ENCODE assay signal across 8 mouse cellular contexts in genomic region chr7:127840886-127841285, GRCm38 (mm10). TPM values are rescaled to one million over a fixed set of nuclear protein-coding genes. Genes with fewer than 3 reads are reported as not detected.
DNase-seq lines count a peak whose midpoint lies in the region; ATAC-seq and TF ChIP-seq lines count a peak whose summit lies in the region.

No protein-coding gene starts in this region.

- WGBS in heart, embryonic 12.5 days = 3% methylated on average over 15 of the region's 15 CpGs
- 2% methylated on average over 15 of the region's 15 CpGs for WGBS in bone marrow, adult 2 months
- WGBS in hindbrain, embryonic 12.5 days = 3% methylated on average over 15 of the region's 15 CpGs
- WGBS in limb, embryonic 14.5 days = 4% methylated on average over 15 of the region's 15 CpGs
- WGBS in midbrain, postnatal 0 days = 2% methylated on average over 15 of the region's 15 CpGs

- peak; percentile 23; the same call in 1 of the 2 replicates for ATAC-seq in heart, embryonic 12.5 days (ENCODE audit: insufficient number of reproducible peaks, low FRiP score)
- ATAC-seq in erythroblast, adult 5-6 weeks (replicated peaks; ENCODE audit: low FRiP score, poor library complexity, severe bottlenecking) = peak; percentile 56
- peak; percentile 36 for ATAC-seq in hindbrain, embryonic 12.5 days (ENCODE audit: low FRiP score)
- peak; percentile 6 for ATAC-seq in limb, embryonic 14.5 days (ENCODE audit: low FRiP score, low read depth)
- peak; percentile 20; the same call in 1 of the 2 replicates for ATAC-seq in midbrain, postnatal 0 days (ENCODE audit: low FRiP score)

- peaks cover 23% of the 10 kb centered on the region for H3K36me3 ChIP-seq in heart, embryonic 12.5 days
- 0 out of 2 replicates have a peak, but pooled peaks cover 3% of the 10 kb centered on the region for H3K36me3 ChIP-seq in hindbrain, embryonic 12.5 days
- H3K36me3 ChIP-seq in limb, embryonic 14.5 days (ENCODE audit: control insufficient read depth, insufficient read depth, low read length) = peaks cover 20% of the 10 kb centered on the region; the same call in 1 of the 2 replicates
- peaks cover 8% of the 10 kb centered on the region; the same call in 1 of the 2 replicates for H3K36me3 ChIP-seq in midbrain, postnatal 0 days (ENCODE audit: insufficient read depth, low read length)
- no peaks in the 10 kb centered on the region for H3K36me3 ChIP-seq in testis, adult 2 months (ENCODE audit: control insufficient read depth, insufficient read depth, low read length)

- TF ChIP-seq CTCF in bone marrow, adult 2 months (IDR thresholded peaks at IDR 0.05; ENCODE audit: control insufficient read depth, insufficient read depth, low read length) = no peak
- no peak for TF ChIP-seq CTCF in midbrain, postnatal 0 days (IDR thresholded peaks at IDR 0.05)
- TF ChIP-seq CTCF in testis, adult 2 months (IDR thresholded peaks at IDR 0.05; ENCODE audit: control insufficient read depth, insufficient read depth, insufficient replicate concordance, low read depth, low read length) = no peak

- no peak for DNase-seq in heart, postnatal 10 days
- DNase-seq in limb, embryonic 14.5 days (ENCODE audit: low spot score) = no peak
- peak; percentile 14 for DNase-seq in midbrain, postnatal 0 days (ENCODE audit: low spot score)

- H3K4me2 ChIP-seq in heart, embryonic 12.5 days = peak overlapping the region; percentile 83
- peak overlapping the region; percentile 99 for H3K4me2 ChIP-seq in hindbrain, embryonic 12.5 days (replicated peaks)
- peak overlapping the region; percentile 93 for H3K4me2 ChIP-seq in limb, embryonic 14.5 days (replicated peaks; ENCODE audit: low read depth, low read length, severe bottlenecking)
- peak overlapping the region; percentile 95 for H3K4me2 ChIP-seq in midbrain, postnatal 0 days (ENCODE audit: low read depth, low read length, poor library complexity, severe bottlenecking)

- no peaks in the 10 kb centered on the region for H3K27me3 ChIP-seq in heart, embryonic 12.5 days (replicated peaks)
- no peaks in the 10 kb centered on the region; the same call in 1 of the 2 replicates for H3K27me3 ChIP-seq in hindbrain, embryonic 12.5 days
- H3K27me3 ChIP-seq in limb, embryonic 14.5 days (ENCODE audit: control insufficient read depth, insufficient read depth, low read length) = no peaks in the 10 kb centered on the region
- H3K27me3 ChIP-seq in midbrain, postnatal 0 days (ENCODE audit: insufficient read depth, low read length) = no peaks in the 10 kb centered on the region
- no peaks in the 10 kb centered on the region for H3K27me3 ChIP-seq in testis, adult 2 months (ENCODE audit: control insufficient read depth, insufficient read depth, low read length)

- intact Hi-C loops in heart, postnatal 10 days (cut with DNase I) = loop anchor here (2.0 to 5.0 kb wide), 2 partner anchors 40 to 64 kb away; partner anchors contain the start of genes Hsd3b7 and Setd1a

- no peak; the same call in 1 of the 2 replicates for TF ChIP-seq POLR2A in bone marrow, adult 2 months (IDR thresholded peaks at IDR 0.05; ENCODE audit: borderline replicate concordance, control insufficient read depth, low read depth, low read length)
- no peak for TF ChIP-seq POLR2A in limb, embryonic 14.5 days (IDR thresholded peaks at IDR 0.05; ENCODE audit: borderline replicate concordance, extremely low read depth, insufficient read depth, insufficient read length)
- TF ChIP-seq POLR2A in testis, adult 2 months (IDR thresholded peaks at IDR 0.05; ENCODE audit: control insufficient read depth, low read depth, low read length) = no peak

- H3K4me3 ChIP-seq in heart, embryonic 12.5 days = peak overlapping the region; percentile 89
- peak overlapping the region; percentile 89 for H3K4me3 ChIP-seq in bone marrow, adult 2 months (replicated peaks; ENCODE audit: control insufficient read depth, low read depth, low read length)
- peak overlapping the region; percentile 54 for H3K4me3 ChIP-seq in hindbrain, embryonic 12.5 days
- H3K4me3 ChIP-seq in limb, embryonic 14.5 days (replicated peaks; ENCODE audit: low read length) = peak overlapping the region; percentile 75
- peak overlapping the region; percentile 74 for H3K4me3 ChIP-seq in midbrain, postnatal 0 days (ENCODE audit: low read depth, low read length)
- peak overlapping the region; percentile 93 for H3K4me3 ChIP-seq in testis, adult 2 months (ENCODE audit: control insufficient read depth, low read depth, low read length)

- H3K9ac ChIP-seq in heart, embryonic 12.5 days = peak overlapping the region; percentile 89
- H3K9ac ChIP-seq in hindbrain, embryonic 12.5 days = peak overlapping the region; percentile 62
- H3K9ac ChIP-seq in limb, embryonic 14.5 days (ENCODE audit: low read depth, low read length, severe bottlenecking) = peak overlapping the region; percentile 69
- H3K9ac ChIP-seq in midbrain, postnatal 0 days (replicated peaks; ENCODE audit: low read length, poor library complexity, severe bottlenecking) = peak overlapping the region; percentile 68

- H3K9me3 ChIP-seq in heart, embryonic 12.5 days (replicated peaks) = no peaks in the 10 kb centered on the region
- H3K9me3 ChIP-seq in hindbrain, embryonic 12.5 days (replicated peaks) = no peaks in the 10 kb centered on the region
- H3K9me3 ChIP-seq in limb, embryonic 14.5 days (ENCODE audit: control insufficient read depth, low read length) = no peaks in the 10 kb centered on the region
- no peaks in the 10 kb centered on the region for H3K9me3 ChIP-seq in midbrain, postnatal 0 days (ENCODE audit: low read length)

- peaks cover 11% of the 10 kb centered on the region for H3K4me1 ChIP-seq in heart, embryonic 12.5 days (replicated peaks)
- peaks cover 3% of the 10 kb centered on the region; the same call in 1 of the 2 replicates for H3K4me1 ChIP-seq in bone marrow, adult 2 months (ENCODE audit: control insufficient read depth, insufficient read depth, low read length)
- peaks cover 7% of the 10 kb centered on the region for H3K4me1 ChIP-seq in hindbrain, embryonic 12.5 days
- 0 out of 2 replicates have a peak, but pooled peaks cover 12% of the 10 kb centered on the region for H3K4me1 ChIP-seq in limb, embryonic 14.5 days (ENCODE audit: control insufficient read depth, insufficient read depth, low read length)
- H3K4me1 ChIP-seq in midbrain, postnatal 0 days (ENCODE audit: insufficient read depth, low read length) = no peaks in the 10 kb centered on the region
- H3K4me1 ChIP-seq in testis, adult 2 months (ENCODE audit: control insufficient read depth, insufficient read depth, low read length) = peaks cover 13% of the 10 kb centered on the region

- peak overlapping the region; percentile 93 for H3K27ac ChIP-seq in heart, embryonic 12.5 days (ENCODE audit: poor library complexity, severe bottlenecking)
- H3K27ac ChIP-seq in bone marrow, adult 2 months (ENCODE audit: control insufficient read depth, insufficient read depth, low read depth, low read length, poor library complexity) = peak overlapping the region; percentile 94
- peak overlapping the region; percentile 89 for H3K27ac ChIP-seq in hindbrain, embryonic 12.5 days
- peak overlapping the region; percentile 90 for H3K27ac ChIP-seq in limb, embryonic 14.5 days (replicated peaks; ENCODE audit: low read depth, low read length)
- H3K27ac ChIP-seq in midbrain, postnatal 0 days (ENCODE audit: low read depth, low read length) = peak overlapping the region; percentile 85
- peak overlapping the region; percentile 85 for H3K27ac ChIP-seq in testis, adult 2 months (ENCODE audit: control insufficient read depth, insufficient read depth, low read depth, low read length)

RNA-seq across cellular contexts. Expression of gene Stx1b, which starts 16.5 kb away (rescaled TPM):
- polyA plus RNA-seq in heart, embryonic 12.5 days (2016; fragmentation: Nextera tagmentation; extraction: Ambion mirVana) = 1.5 and 2.2 TPM in 2 replicates
- total RNA-seq in heart, postnatal 10 days (2021) = 1 to 10 TPM in 1 of 2 experiments, under 1 TPM in 1; 0.89 to 1.7 TPM
- polyA plus RNA-seq in bone marrow, adult 2 months (2011; ENCODE audit: insufficient read depth, insufficient read length, low replicate concordance, missing spikeins) = 1.1 and 1.8 TPM in 2 replicates
- total RNA-seq in erythroblast, adult 5-6 weeks (2015; ENCODE audit: low replicate concordance) = not detected in 2 replicates
- total RNA-seq in erythroblast, adult 5-6 weeks (2017; ENCODE audit: low replicate concordance) = not detected in 2 replicates
- 20.0 and 20.5 TPM in 2 replicates for polyA plus RNA-seq in hindbrain, embryonic 12.5 days (2016; fragmentation: Nextera tagmentation; extraction: Ambion mirVana)
- 43.9 and 52.1 TPM in 2 replicates for polyA plus RNA-seq in limb, embryonic 14.5 days (2012; rRNA removed)
- polyA plus RNA-seq in limb, embryonic 14.5 days (2014; fragmentation: Nextera tagmentation; extraction: Ambion mirVana) = 4.0 and 6.3 TPM in 2 replicates
- 83.6 and 88.9 TPM in 2 replicates for total RNA-seq in midbrain, postnatal 0 days (2014; rRNA removed)
- polyA plus RNA-seq in midbrain, postnatal 0 days (2015; fragmentation: Nextera tagmentation; extraction: Ambion mirVana) = 83.9 and 87.1 TPM in 2 replicates
- 2.2 and 2.4 TPM in 2 replicates for polyA plus RNA-seq in testis, adult 2 months (2012; rRNA removed)

RNA-seq across cellular contexts. Expression of gene Stx4a, which starts 16.8 kb away (rescaled TPM):
- polyA plus RNA-seq in heart, embryonic 12.5 days (2016; fragmentation: Nextera tagmentation; extraction: Ambion mirVana) = 44.7 and 47.4 TPM in 2 replicates
- 10 to 100 TPM; 69.2 to 72.5 TPM for total RNA-seq in heart, postnatal 10 days (2021)
- polyA plus RNA-seq in bone marrow, adult 2 months (2011; ENCODE audit: insufficient read depth, insufficient read length, low replicate concordance, missing spikeins) = 246 and 342 TPM in 2 replicates
- 9.8 and 24.9 TPM in 2 replicates for total RNA-seq in erythroblast, adult 5-6 weeks (2015; ENCODE audit: low replicate concordance)
- total RNA-seq in erythroblast, adult 5-6 weeks (2017; ENCODE audit: low replicate concordance) = 17.0 and 17.9 TPM in 2 replicates
- polyA plus RNA-seq in hindbrain, embryonic 12.5 days (2016; fragmentation: Nextera tagmentation; extraction: Ambion mirVana) = 28.1 and 32.1 TPM in 2 replicates
- polyA plus RNA-seq in limb, embryonic 14.5 days (2012; rRNA removed) = 116 and 147 TPM in 2 replicates
- polyA plus RNA-seq in limb, embryonic 14.5 days (2014; fragmentation: Nextera tagmentation; extraction: Ambion mirVana) = 38.8 and 41.0 TPM in 2 replicates
- 6.7 and 7.1 TPM in 2 replicates for total RNA-seq in midbrain, postnatal 0 days (2014; rRNA removed)
- polyA plus RNA-seq in midbrain, postnatal 0 days (2015; fragmentation: Nextera tagmentation; extraction: Ambion mirVana) = 20.0 and 20.7 TPM in 2 replicates
- polyA plus RNA-seq in testis, adult 2 months (2012; rRNA removed) = 18.3 and 19.4 TPM in 2 replicates

RNA-seq across cellular contexts. Expression of gene Zfp646, which starts 35.1 kb away (rescaled TPM):
- polyA plus RNA-seq in heart, embryonic 12.5 days (2016; fragmentation: Nextera tagmentation; extraction: Ambion mirVana) = 11.5 and 12.9 TPM in 2 replicates
- total RNA-seq in heart, postnatal 10 days (2021) = 10 to 100 TPM; 23.3 to 23.9 TPM
- polyA plus RNA-seq in bone marrow, adult 2 months (2011; ENCODE audit: insufficient read depth, insufficient read length, low replicate concordance, missing spikeins) = 15.9 and 24.7 TPM in 2 replicates
- 6.7 and 11.1 TPM in 2 replicates for total RNA-seq in erythroblast, adult 5-6 weeks (2015; ENCODE audit: low replicate concordance)
- 14.4 and 15.4 TPM in 2 replicates for total RNA-seq in erythroblast, adult 5-6 weeks (2017; ENCODE audit: low replicate concordance)
- 19.7 and 20.9 TPM in 2 replicates for polyA plus RNA-seq in hindbrain, embryonic 12.5 days (2016; fragmentation: Nextera tagmentation; extraction: Ambion mirVana)
- polyA plus RNA-seq in limb, embryonic 14.5 days (2012; rRNA removed) = 19.1 and 20.1 TPM in 2 replicates
- polyA plus RNA-seq in limb, embryonic 14.5 days (2014; fragmentation: Nextera tagmentation; extraction: Ambion mirVana) = 12.4 and 15.3 TPM in 2 replicates
- 32.3 and 33.8 TPM in 2 replicates for total RNA-seq in midbrain, postnatal 0 days (2014; rRNA removed)
- polyA plus RNA-seq in midbrain, postnatal 0 days (2015; fragmentation: Nextera tagmentation; extraction: Ambion mirVana) = 3.8 and 4.2 TPM in 2 replicates
- polyA plus RNA-seq in testis, adult 2 months (2012; rRNA removed) = 57.9 and 60.3 TPM in 2 replicates

RNA-seq across cellular contexts. Expression of gene Zfp668, which starts 35.7 kb away (rescaled TPM):
- 11.4 and 13.0 TPM in 2 replicates for polyA plus RNA-seq in heart, embryonic 12.5 days (2016; fragmentation: Nextera tagmentation; extraction: Ambion mirVana)
- total RNA-seq in heart, postnatal 10 days (2021) = 1 to 10 TPM; 5.8 to 8.0 TPM
- 4.0 and 8.3 TPM in 2 replicates for polyA plus RNA-seq in bone marrow, adult 2 months (2011; ENCODE audit: insufficient read depth, insufficient read length, low replicate concordance, missing spikeins)
- total RNA-seq in erythroblast, adult 5-6 weeks (2015; ENCODE audit: low replicate concordance) = 1.5 and 6.1 TPM in 2 replicates
- 2.3 and 7.4 TPM in 2 replicates for total RNA-seq in erythroblast, adult 5-6 weeks (2017; ENCODE audit: low replicate concordance)
- polyA plus RNA-seq in hindbrain, embryonic 12.5 days (2016; fragmentation: Nextera tagmentation; extraction: Ambion mirVana) = 37.4 and 37.5 TPM in 2 replicates
- 11.0 and 14.9 TPM in 2 replicates for polyA plus RNA-seq in limb, embryonic 14.5 days (2012; rRNA removed)
- 10.9 and 14.8 TPM in 2 replicates for polyA plus RNA-seq in limb, embryonic 14.5 days (2014; fragmentation: Nextera tagmentation; extraction: Ambion mirVana)
- total RNA-seq in midbrain, postnatal 0 days (2014; rRNA removed) = 27.8 and 31.0 TPM in 2 replicates
- polyA plus RNA-seq in midbrain, postnatal 0 days (2015; fragmentation: Nextera tagmentation; extraction: Ambion mirVana) = 26.0 and 29.7 TPM in 2 replicates
- polyA plus RNA-seq in testis, adult 2 months (2012; rRNA removed) = 3.2 TPM in 2 replicates

RNA-seq across cellular contexts. Expression of gene Hsd3b7, which starts 40.5 kb away (rescaled TPM):
- 19.0 and 21.1 TPM in 2 replicates for polyA plus RNA-seq in heart, embryonic 12.5 days (2016; fragmentation: Nextera tagmentation; extraction: Ambion mirVana)
- 10 to 100 TPM; 15.9 to 16.1 TPM for total RNA-seq in heart, postnatal 10 days (2021)
- 13.3 and 23.4 TPM in 2 replicates for polyA plus RNA-seq in bone marrow, adult 2 months (2011; ENCODE audit: insufficient read depth, insufficient read length, low replicate concordance, missing spikeins)
- 2.7 and 9.2 TPM in 2 replicates for total RNA-seq in erythroblast, adult 5-6 weeks (2015; ENCODE audit: low replicate concordance)
- total RNA-seq in erythroblast, adult 5-6 weeks (2017; ENCODE audit: low replicate concordance) = 3.8 and 4.3 TPM in 2 replicates
- polyA plus RNA-seq in hindbrain, embryonic 12.5 days (2016; fragmentation: Nextera tagmentation; extraction: Ambion mirVana) = 8.6 and 8.8 TPM in 2 replicates
- 28.0 and 28.7 TPM in 2 replicates for polyA plus RNA-seq in limb, embryonic 14.5 days (2012; rRNA removed)
- polyA plus RNA-seq in limb, embryonic 14.5 days (2014; fragmentation: Nextera tagmentation; extraction: Ambion mirVana) = 14.3 and 16.5 TPM in 2 replicates
- total RNA-seq in midbrain, postnatal 0 days (2014; rRNA removed) = 7.1 and 12.8 TPM in 2 replicates
- polyA plus RNA-seq in midbrain, postnatal 0 days (2015; fragmentation: Nextera tagmentation; extraction: Ambion mirVana) = 8.6 and 11.3 TPM in 2 replicates
- 6.1 and 7.1 TPM in 2 replicates for polyA plus RNA-seq in testis, adult 2 months (2012; rRNA removed)

Comparison
In these comparisons a context has a peak if more than half of its experiments do, and no peak if none do; other contexts are left out.
1. ATAC-seq: peak in every context shown above with its lines; median percentile 56 in erythroblast, adult 5-6 weeks; 36 in hindbrain, embryonic 12.5 days; 23 in heart, embryonic 12.5 days; 20 in midbrain, postnatal 0 days; 6 in limb, embryonic 14.5 days.